Mouse (Mus musculus) ES-E14 (cell line): ENCODE measurements around the gene Phldb2.

Experiments used
- CHD2 ChIP-seq: IDR thresholded peaks from 2 replicates; pipeline ENCODE4 v1.6.1; 2014; ENCODE audit warnings: mild to moderate bottlenecking, low read depth, low read length, inconsistent platforms
- HCFC1 ChIP-seq: IDR thresholded peaks from 2 replicates; pipeline ENCODE4 v1.6.1; 2012; ENCODE audit warnings: low read length, inconsistent platforms, borderline replicate concordance; ENCODE audit not compliant: insufficient read depth
- ZNF384 ChIP-seq: IDR thresholded peaks from 2 replicates; pipeline ENCODE4 v1.6.1; 2012; ENCODE audit warnings: low read depth, low read length, inconsistent platforms

DNA sequence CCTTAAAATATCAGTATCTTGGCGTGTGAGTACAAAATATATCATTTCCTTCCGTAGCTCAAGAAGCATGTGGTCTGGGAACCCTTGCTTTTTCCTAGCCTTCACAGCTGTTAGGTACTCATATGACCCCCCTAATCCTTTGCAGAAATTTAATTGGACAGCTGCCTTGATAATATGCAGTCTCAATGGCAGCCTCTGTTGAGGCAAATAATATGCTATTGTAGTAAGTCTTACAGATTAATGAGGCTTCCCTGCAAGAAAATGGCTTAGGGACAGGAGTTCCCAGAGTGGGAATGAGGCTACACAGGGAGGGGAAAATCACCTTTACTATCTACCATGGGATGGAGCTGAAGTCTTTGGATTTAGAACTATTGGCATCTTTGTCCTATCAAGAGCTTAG is 16.9 kb downstream of the Phldb2 start:
- TF ChIP-seq ZNF384 (no peak), CHD2 (no peak), HCFC1 (no peak)
